Mouse (Mus musculus) Patski (cell line): Measurements from ENCODE around the gene Gatad2a. TPM values are rescaled to one million over a fixed set of nuclear protein-coding genes. Genes with fewer than 3 reads are reported as not detected.

ENCODE experiments used
- ATAC-seq: fragments of 100-300 bp; one replicate; pipeline ENCODE4 v1.8.0; 2021
- CTCF ChIA-PET: fragments of 350-600 bp; sonication (Branson Sonifier 250); formaldehyde crosslinking; loops from one replicate; lab custom pipeline; 2022; ENCODE audit warnings: inconsistent platforms; lab: Charles Lee
- POLR2A ChIA-PET: fragments of 350-600 bp; sonication (Branson Sonifier 250); formaldehyde crosslinking; loops from one replicate; lab custom pipeline; 2022; ENCODE audit warnings: antibody characterized with exemption, inconsistent platforms; lab: Charles Lee
- DNase-seq: peaks from one replicate; pipeline ENCODE4 v3.0.0-alpha.2; 2011; ENCODE audit warnings: low read depth, low spot score
- H3K27me3 ChIP-seq: fragments of 371-371 bp; one replicate; pipeline ENCODE4 v1.5.1; 2021
- CTCF ChIP-seq: fragments of 100-300 bp; IDR thresholded peaks from one replicate; pipeline ENCODE4 v1.5.1; 2021
- in situ Hi-C: fragments of 300-500 bp; cut with MboI; formaldehyde crosslinking; loops from 3 replicates; pipeline ENCODE4 v1.11.1; 2018; ENCODE audit warnings: low pct_unique_long_range_greater_than_20kb, mixed read lengths
- polyA plus RNA-seq: library from polyadenylated mRNA; unstranded; gene quantifications from one replicate; pipeline ENCODE4 v1.2.3, GENCODE M21; 2021

Gene Gatad2a
- polyA plus RNA-seq, 1 experiment from 2014 or later, result 75.2 TPM

GRCm38 (mm10) chr8:69880841-69881240 is 115.3 kb downstream of the Gatad2a start:
- DNase-seq, result no peak
- in situ Hi-C loops, result loop anchor here (25.0 kb wide), 1 partner anchor 544 kb away; no protein-coding TSS in a partner anchor
- ChIA-PET POLR2A (no interaction called here), CTCF (no interaction called here)
- ATAC-seq, result no peak
- no peak for TF ChIP-seq CTCF
- H3K27me3 ChIP-seq, result peaks cover 1% of the 10 kb centered on the region

- in situ Hi-C loops, result loop anchor here (25.0 kb wide), 1 partner anchor 542 kb away; no protein-coding TSS in a partner anchor
- no peaks in the 10 kb centered on the region for H3K27me3 ChIP-seq
- no peak for DNase-seq
- no peak for TF ChIP-seq CTCF
- ChIA-PET POLR2A (interaction anchor here (1.1 kb wide), 1 partner anchor 14 kb away, joined by 3 read pairs; no protein-coding TSS in a partner anchor), CTCF (no interaction called here)
- no peak for ATAC-seq
These were observed 116.5 kb downstream of the Gatad2a start for GRCm38 (mm10) chr8:69879678-69880077.

- in situ Hi-C loops, result loop anchor here (25.0 kb wide), 1 partner anchor 541 kb away; no protein-coding TSS in a partner anchor
- ATAC-seq (no peak), DNase-seq (no peak)
- ChIA-PET POLR2A (no interaction called here), CTCF (no interaction called here)
- no peak for TF ChIP-seq CTCF
- no peaks in the 10 kb centered on the region for H3K27me3 ChIP-seq
These were observed 118.2 kb downstream of the Gatad2a start for GRCm38 (mm10) chr8:69877992-69878391.

- CTCF ChIA-PET, result no interaction called here
- ATAC-seq, result no peak
- no peak for TF ChIP-seq CTCF
- POLR2A ChIA-PET, result no interaction called here
- in situ Hi-C loops, result loop anchor here (25.0 kb wide), 1 partner anchor 540 kb away; no protein-coding TSS in a partner anchor
- no peaks in the 10 kb centered on the region for H3K27me3 ChIP-seq
- no peak for DNase-seq
These were observed 118.8 kb downstream of the Gatad2a start for GRCm38 (mm10) chr8:69877396-69877795.

GRCm38 (mm10) chr8:69876967-69877366 is 119.2 kb downstream of the Gatad2a start:
- CTCF ChIA-PET, result no interaction called here
- ATAC-seq (no peak), DNase-seq (no peak)
- POLR2A ChIA-PET, result no interaction called here
- in situ Hi-C loops, result loop anchor here (25.0 kb wide), 1 partner anchor 540 kb away; no protein-coding TSS in a partner anchor
- H3K27me3 ChIP-seq, result no peaks in the 10 kb centered on the region
- no peak for TF ChIP-seq CTCF

GRCm38 (mm10) chr8:69876097-69876496 is 120.1 kb downstream of the Gatad2a start:
- in situ Hi-C loops, result loop anchor here (25.0 kb wide), 1 partner anchor 539 kb away; no protein-coding TSS in a partner anchor
- no peak for TF ChIP-seq CTCF
- POLR2A ChIA-PET, result no interaction called here
- CTCF ChIA-PET, result interaction anchor here (1.2 to 1.8 kb wide), 3 partner anchors 14 to 125 kb away, joined by 3 to 8 read pairs (median 7); partner anchors contain the start of gene Pbx4
- no peak for DNase-seq
- H3K27me3 ChIP-seq, result no peaks in the 10 kb centered on the region
- ATAC-seq, result no peak

GRCm38 (mm10) chr8:69874654-69875053 is 121.5 kb downstream of the Gatad2a start:
- no peak for ATAC-seq
- in situ Hi-C loops, result loop anchor here (25.0 kb wide), 1 partner anchor 537 kb away; no protein-coding TSS in a partner anchor
- no peaks in the 10 kb centered on the region for H3K27me3 ChIP-seq
- CTCF ChIA-PET, result interaction anchor here (0.9 to 1.8 kb wide), 3 partner anchors 16 to 126 kb away, joined by 3 to 8 read pairs (median 7); no protein-coding TSS in a partner anchor
- POLR2A ChIA-PET, result no interaction called here
- no peak for TF ChIP-seq CTCF
- DNase-seq, result no peak

- in situ Hi-C loops, result no loop called here
- ATAC-seq (no peak), DNase-seq (no peak)
- no peaks in the 10 kb centered on the region for H3K27me3 ChIP-seq
- ChIA-PET CTCF (no interaction called here), POLR2A (no interaction called here)
- no peak for TF ChIP-seq CTCF
These were observed 122.0 kb downstream of the Gatad2a start for GRCm38 (mm10) chr8:69874155-69874554.

GRCm38 (mm10) chr8:69870907-69871306 is 125.3 kb downstream of the Gatad2a start:
- no peaks in the 10 kb centered on the region for H3K27me3 ChIP-seq
- no peak for DNase-seq
- no peak for ATAC-seq
- no peak for TF ChIP-seq CTCF
- in situ Hi-C loops, result no loop called here
- ChIA-PET POLR2A (interaction anchor here (0.5 kb wide), 1 partner anchor 1576 kb away, joined by 3 read pairs; no protein-coding TSS in a partner anchor), CTCF (no interaction called here)

- in situ Hi-C loops, result no loop called here
- ChIA-PET POLR2A (no interaction called here), CTCF (no interaction called here)
- no peak for ATAC-seq
- DNase-seq, result no peak
- no peaks in the 10 kb centered on the region for H3K27me3 ChIP-seq
- no peak for TF ChIP-seq CTCF
These were observed 126.0 kb downstream of the Gatad2a start for GRCm38 (mm10) chr8:69870003-69870765.
